Mouse (Mus musculus) hindbrain, embryonic 16.5 days (tissue): Measurements from ENCODE around the gene Ulk1. TPM values are rescaled to one million over a fixed set of nuclear protein-coding genes. Genes with fewer than 3 reads are reported as not detected.
A peak's percentile ranks its signal among the peaks of the same experiment; 100 is the strongest.

Experiments
- ATAC-seq: fragments of 200-750 bp; cut with Nextera tagmentation; 2 replicates; pipeline ENCODE4 v1.8.0; 2017; ENCODE audit warnings: moderate TSS enrichment, moderate library complexity
- H3K27ac ChIP-seq: fragments of 300-500 bp; sonication (generic); 2 replicates; pipeline ENCODE4 v1.5.1; 2014; ENCODE audit warnings: low read depth, mild to moderate bottlenecking, control low read depth, low read length, moderate library complexity
- H3K27me3 ChIP-seq: fragments of 300-500 bp; sonication (generic); replicated peaks from 2 replicates; pipeline ENCODE4 v1.6.1; 2014; ENCODE audit warnings: low read length; ENCODE audit not compliant: control insufficient read depth, insufficient read depth
- H3K36me3 ChIP-seq: fragments of 300-500 bp; sonication (generic); 2 replicates; pipeline ENCODE4 v1.6.1; 2014; ENCODE audit warnings: mild to moderate bottlenecking, low read length, moderate library complexity, mixed read lengths; ENCODE audit not compliant: control insufficient read depth, insufficient read depth
- H3K4me1 ChIP-seq: fragments of 300-500 bp; sonication (generic); 2 replicates; pipeline ENCODE4 v1.6.1; 2014; ENCODE audit warnings: low read depth, low read length; ENCODE audit not compliant: control insufficient read depth, insufficient read depth
- H3K4me2 ChIP-seq: fragments of 300-500 bp; sonication (generic); 2 replicates; pipeline ENCODE4 v1.6.1; 2014; ENCODE audit warnings: mild to moderate bottlenecking, low read length, control low read depth, moderate library complexity
- H3K4me3 ChIP-seq: fragments of 300-500 bp; sonication (generic); 2 replicates; pipeline ENCODE4 v1.5.1; 2014; ENCODE audit warnings: mild to moderate bottlenecking, low read length, control low read depth, moderate library complexity
- H3K9ac ChIP-seq: fragments of 300-500 bp; sonication (generic); 2 replicates; pipeline ENCODE4 v1.6.1; 2014; ENCODE audit warnings: low read depth, mild to moderate bottlenecking, control low read depth, low read length, moderate library complexity
- H3K9me3 ChIP-seq: fragments of 300-500 bp; sonication (generic); 2 replicates; pipeline ENCODE4 v1.6.1; 2014; ENCODE audit warnings: mild to moderate bottlenecking, low read length, moderate library complexity; ENCODE audit not compliant: control insufficient read depth
- WGBS: fragments of 180-500 bp; shearing (Covaris S2); extraction: QIAGEN DNeasy Blood & Tissue Kit; methylation state at CpG from one replicate; pipeline ENCODE4 v1.1.7; 2014; 5-methylcytosine and 5-hydroxymethylcytosine counted together
- polyA plus RNA-seq: library from polyadenylated mRNA; unstranded; fragments of >200 nt; fragmentation: Nextera tagmentation; extraction: Ambion mirVana; gene quantifications from 2 replicates; pipeline ENCODE4 v1.2.1, GENCODE M21; 2015

Gene Ulk1
- polyA plus RNA-seq: 20.7 and 23.8 TPM in 2 replicates

DNA sequence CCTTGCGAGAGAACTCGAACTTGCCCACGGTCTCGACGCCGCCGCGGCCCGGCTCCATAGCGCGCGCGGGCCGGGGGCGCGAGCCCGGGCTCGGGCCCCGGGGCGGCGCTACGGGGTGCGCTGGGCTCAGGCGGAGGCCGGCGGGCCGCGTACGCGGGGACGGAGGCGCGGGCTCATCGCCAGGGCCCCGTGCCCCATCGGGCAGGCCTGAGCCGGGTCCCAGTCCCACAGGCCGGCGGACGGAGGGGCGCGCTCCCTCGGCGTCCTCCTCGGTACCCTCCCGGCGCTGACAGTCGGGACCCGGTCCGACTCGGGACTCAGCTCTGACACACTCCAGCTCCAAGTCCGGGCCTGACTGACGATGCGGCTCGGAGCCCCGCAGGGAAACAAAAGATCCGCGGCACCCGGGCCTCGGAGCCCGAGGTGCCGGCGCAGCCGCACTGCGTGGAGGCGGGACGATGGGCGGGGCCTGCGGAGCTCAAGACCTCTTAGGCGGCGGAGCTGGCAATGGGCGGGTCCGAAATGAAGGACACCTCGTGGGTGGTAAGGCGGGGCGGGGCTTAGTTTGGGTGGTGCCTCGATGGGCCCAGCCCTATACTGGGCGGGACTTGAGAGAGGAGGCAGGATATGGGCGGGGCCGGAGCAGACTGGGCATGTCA is at the start of gene Ulk1:
Gene Ulk1 (minus strand): TSS at position 431 of the 659 bp plus-strand sequence.
- Histone ChIP-seq H3K4me2 (peak within 1 kb of the TSS; percentile 70), H3K27me3 (no peaks in the 10 kb centered on the region), H3K9ac (peak within 1 kb of the TSS; percentile 98), H3K36me3 (no peaks in the 10 kb centered on the region), H3K4me1 (peaks cover 26% of the 10 kb centered on the region), H3K27ac (peak within 1 kb of the TSS; percentile 85), H3K4me3 (peak within 1 kb of the TSS; percentile 98), H3K9me3 (no peaks in the 10 kb centered on the region)
- under 1% methylated on average over 74 of the region's 80 CpGs for WGBS
- peak; percentile 96 for ATAC-seq

DNA sequence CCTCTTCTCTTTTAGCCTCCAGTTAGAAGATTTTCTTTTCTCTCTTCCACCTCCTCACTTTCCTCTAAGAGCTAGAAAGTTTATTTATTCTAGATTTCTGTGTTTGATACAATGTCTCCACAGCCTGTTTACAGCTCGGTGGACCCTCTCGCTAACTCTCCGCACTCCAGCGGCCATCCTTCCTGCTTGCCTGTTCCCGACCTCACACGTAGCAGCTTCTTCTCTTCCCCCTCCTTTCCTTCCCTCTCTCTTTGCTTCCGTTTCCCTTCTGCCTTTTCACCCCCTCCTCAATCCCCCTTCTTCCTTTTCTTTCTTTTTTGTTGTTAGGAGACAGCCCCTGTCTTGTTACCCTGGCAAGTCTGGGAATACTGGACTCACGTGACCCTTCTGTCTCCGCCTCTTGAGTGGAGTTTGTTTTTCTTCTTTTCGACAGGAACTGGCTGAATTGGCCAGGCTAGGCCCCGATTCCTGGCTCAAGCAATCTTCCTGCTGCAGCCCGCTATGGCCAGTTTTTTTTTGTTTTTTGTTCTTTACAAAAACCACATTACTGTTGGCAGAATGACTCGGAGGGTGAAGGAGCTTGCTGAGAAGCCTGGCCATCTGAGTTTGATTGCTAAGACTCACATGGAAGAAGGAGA is 49.2 kb upstream of the Ulk1 start:
- Histone ChIP-seq H3K36me3 (no peaks in the 10 kb centered on the region), H3K27ac (peak overlapping the region; percentile 64), H3K4me3 (no peak overlapping the region), H3K27me3 (no peaks in the 10 kb centered on the region), H3K9me3 (no peaks in the 10 kb centered on the region), H3K4me2 (peak overlapping the region; percentile 34), H3K4me1 (no peaks in the 10 kb centered on the region), H3K9ac (no peak overlapping the region)
- 49% methylated on average over 13 of the region's 13 CpGs for WGBS
- ATAC-seq: peak; percentile 81

DNA sequence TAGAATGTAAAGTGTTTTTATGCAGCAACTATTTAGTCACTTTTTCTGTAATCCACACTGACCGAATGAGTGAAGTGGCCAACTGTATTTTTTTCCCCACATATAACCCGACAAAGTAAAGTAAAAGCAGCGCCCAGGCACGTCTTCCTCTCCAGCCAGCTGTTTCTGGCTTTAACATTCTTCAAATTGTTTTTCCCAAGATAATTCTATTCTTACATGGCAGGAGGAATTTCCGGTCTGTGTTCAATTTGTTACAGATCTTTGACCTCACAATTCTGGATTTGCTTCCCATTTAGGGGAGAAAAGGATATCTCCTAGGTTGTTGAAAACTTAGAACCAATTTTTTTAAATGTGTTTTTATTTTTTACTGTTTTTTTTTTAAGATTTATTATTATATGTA is 47.2 kb upstream of the Ulk1 start:
- Histone ChIP-seq H3K27ac (no peak overlapping the region), H3K4me3 (no peak overlapping the region), H3K36me3 (no peaks in the 10 kb centered on the region), H3K9me3 (no peaks in the 10 kb centered on the region), H3K27me3 (no peaks in the 10 kb centered on the region), H3K4me2 (no peak overlapping the region), H3K4me1 (no peaks in the 10 kb centered on the region), H3K9ac (no peak overlapping the region)
- 84% methylated on average over 5 of the region's 5 CpGs for WGBS
- ATAC-seq: no peak

DNA sequence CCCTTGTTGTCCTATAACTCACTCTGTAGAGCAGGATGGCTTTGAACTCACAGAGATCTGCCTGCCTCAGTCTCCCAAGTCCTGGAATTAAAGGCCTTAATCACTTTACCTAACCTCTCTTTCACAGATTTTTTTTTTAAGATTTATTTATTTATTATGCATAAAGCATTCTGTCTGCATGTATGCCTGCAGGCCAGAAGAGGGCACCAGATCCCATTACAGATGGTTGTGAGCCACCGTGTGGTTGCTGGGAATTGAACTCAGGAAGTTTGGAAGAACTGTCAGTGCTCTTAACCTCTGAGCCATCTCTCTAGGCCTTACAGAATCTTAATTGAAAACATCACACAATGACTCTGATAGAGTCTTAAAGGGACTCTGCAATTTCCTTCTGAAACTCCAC is 43.1 kb upstream of the Ulk1 start:
- WGBS: 85% methylated on average over 1 of the region's 1 CpGs
- H3K4me1 ChIP-seq: no peaks in the 10 kb centered on the region
- no peaks in the 10 kb centered on the region for H3K27me3 ChIP-seq
- ATAC-seq: no peak
- H3K27ac ChIP-seq: no peak overlapping the region
- H3K9ac ChIP-seq: no peak overlapping the region
- no peaks in the 10 kb centered on the region for H3K36me3 ChIP-seq
- no peaks in the 10 kb centered on the region for H3K9me3 ChIP-seq
- no peak overlapping the region for H3K4me2 ChIP-seq
- no peak overlapping the region for H3K4me3 ChIP-seq

- no peaks in the 10 kb centered on the region for H3K36me3 ChIP-seq
- H3K4me2 ChIP-seq: no peak overlapping the region
- H3K4me3 ChIP-seq: no peak overlapping the region
- peaks cover 7% of the 10 kb centered on the region for H3K4me1 ChIP-seq
- H3K27ac ChIP-seq: no peak overlapping the region
- no peaks in the 10 kb centered on the region for H3K9me3 ChIP-seq
- no peak for ATAC-seq
- no peaks in the 10 kb centered on the region for H3K27me3 ChIP-seq
- H3K9ac ChIP-seq: no peak overlapping the region
- WGBS: 95% methylated on average over 14 of the region's 14 CpGs
Observed at GRCm38 (mm10) chr5:110841046-110841862, 31.4 kb upstream of the Ulk1 start.

- WGBS: 5% methylated on average over 4 of the region's 4 CpGs
- Histone ChIP-seq H3K4me2 (peak overlapping the region; percentile 84), H3K9me3 (no peaks in the 10 kb centered on the region), H3K9ac (peak overlapping the region; percentile 50), H3K36me3 (no peaks in the 10 kb centered on the region), H3K27me3 (no peaks in the 10 kb centered on the region), H3K27ac (no peak overlapping the region), H3K4me3 (peak overlapping the region; percentile 66), H3K4me1 (peaks cover 7% of the 10 kb centered on the region)
- ATAC-seq: no peak
Observed at GRCm38 (mm10) chr5:110840465-110840864, 30.6 kb upstream of the Ulk1 start.

- Histone ChIP-seq H3K27ac (peak within 1 kb of the TSS; percentile 77), H3K4me2 (peak within 1 kb of the TSS; percentile 84), H3K9me3 (no peaks in the 10 kb centered on the region), H3K4me1 (peaks cover 7% of the 10 kb centered on the region), H3K9ac (peak within 1 kb of the TSS; percentile 79), H3K36me3 (no peaks in the 10 kb centered on the region), H3K4me3 (peak within 1 kb of the TSS; percentile 66), H3K27me3 (no peaks in the 10 kb centered on the region)
- peak; percentile 99 for ATAC-seq
- under 1% methylated on average over 41 of the region's 41 CpGs for WGBS
Observed at GRCm38 (mm10) chr5:110839678-110840365, 29.9 kb upstream of the Ulk1 start, which contains the start of the genes Hscb and Chek2. Gene Hscb (minus strand): TSS chr5:110839777. Gene Chek2 (plus strand): TSS chr5:110839979.

DNA sequence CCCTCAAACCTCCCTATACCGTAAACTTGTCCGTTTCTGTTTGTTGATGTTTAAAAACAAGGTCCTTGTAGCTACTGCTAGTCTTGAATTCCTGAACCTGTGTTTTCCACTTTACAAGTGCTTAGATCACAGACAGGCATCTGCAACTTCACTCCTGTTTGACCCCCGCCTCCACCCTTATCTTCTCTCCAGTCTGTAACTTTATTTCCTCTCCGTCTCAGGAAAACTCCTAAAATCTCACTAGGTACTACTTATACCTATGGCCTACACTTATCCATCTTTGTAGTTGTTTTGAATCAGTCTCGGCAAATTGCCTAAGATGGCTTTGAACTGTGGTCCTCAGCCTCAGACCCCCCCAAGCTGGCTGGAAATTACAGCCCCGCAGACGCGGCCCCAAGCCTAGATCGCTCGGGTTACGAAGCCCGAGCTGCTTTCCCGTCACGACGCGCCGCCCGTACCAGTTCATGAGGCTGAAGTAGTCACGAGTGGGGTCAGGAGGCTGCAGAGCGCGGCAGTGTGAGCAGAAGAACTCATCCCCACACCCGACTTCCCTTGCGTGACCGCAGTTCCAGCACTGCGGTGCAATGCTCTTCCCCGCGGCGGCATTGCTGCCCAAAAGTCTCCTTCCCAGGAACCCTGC is 29.3 kb upstream of the Ulk1 start:
- Histone ChIP-seq H3K9ac (peak overlapping the region; percentile 79), H3K4me2 (peak overlapping the region; percentile 79), H3K4me3 (peak overlapping the region; percentile 66), H3K36me3 (no peaks in the 10 kb centered on the region), H3K9me3 (no peaks in the 10 kb centered on the region), H3K27me3 (no peaks in the 10 kb centered on the region), H3K27ac (peak overlapping the region; percentile 77), H3K4me1 (peaks cover 7% of the 10 kb centered on the region)
- ATAC-seq: peak; percentile 86
- 8% methylated on average over 28 of the region's 28 CpGs for WGBS
